Mouse (Mus musculus): ENCODE measurements at regions not wholly inside any gene's neighbourhood (a gene's known extent, or its start where the extent isn't known, plus 50 kb on each side); places are given as distances from the start of the nearest gene placed in this dataset.

GRCm38 (mm10) chr13:71733360-71733759, 230.2 kb downstream of the Irx1 start:
- TF ChIP-seq MAFK (IDR thresholded peaks at IDR 0.05; ENCODE audit: insufficient replicate concordance, low read length) (no peak), ETS1 (conservative IDR thresholded peaks at IDR 0.05; ENCODE audit: low read depth, low read length) (no peak), RAD21 (IDR thresholded peaks at IDR 0.05; ENCODE audit: low read depth, low read length) (no peak), JUND (conservative IDR thresholded peaks at IDR 0.05; ENCODE audit: low read depth, low read length) (no peak), USF1 (IDR thresholded peaks at IDR 0.05; ENCODE audit: low read depth, low read length) (no peak), HCFC1 (IDR thresholded peaks at IDR 0.05; ENCODE audit: low read depth, low read length) (no peak), IRF4 (IDR thresholded peaks at IDR 0.05; ENCODE audit: low read depth, low read length) (no peak), JUN (IDR thresholded peaks at IDR 0.05; ENCODE audit: insufficient read depth, low read depth, low read length) (no peak), KAT2A (IDR thresholded peaks at IDR 0.05; ENCODE audit: insufficient replicate concordance, low read length) (no peak)
- in situ Hi-C loops (cut with MboI; ENCODE audit: low pct_ligation_motif_present, low pct_unique_long_range_greater_than_20kb, low sequenced_read_pairs) = no loop called here
- Histone ChIP-seq H3K4me3 (replicated peaks in 1 of 3; ENCODE audit: low read depth in 2 of 3, low read length in 2 of 3, poor library complexity in 1 of 3) (no peak overlapping the region), H3K9ac (ENCODE audit: insufficient read depth, low read depth) (no peak overlapping the region), H3K79me2 (replicated peaks; ENCODE audit: control insufficient read depth, extremely low read depth, insufficient read depth, poor library complexity, severe bottlenecking) (no peaks in the 10 kb centered on the region), H3K9me3 (replicated peaks; ENCODE audit: low read length) (no peaks in the 10 kb centered on the region), H3K27me3 (replicated peaks) (no peaks in the 10 kb centered on the region), H3K36me3 (replicated peaks in 1 of 2; ENCODE audit: control insufficient read depth in 1 of 2, insufficient read depth in 1 of 2, low read length in 1 of 2) (no peaks in the 10 kb centered on the region), H3K4me2 (ENCODE audit: insufficient read depth, low read depth, poor library complexity, severe bottlenecking) (no peak overlapping the region), H3K27ac (ENCODE audit: insufficient read depth, low read depth) (no peak overlapping the region), H3K4me1 (ENCODE audit: control insufficient read depth in 1 of 2, insufficient read depth in 2 of 2) (no peaks in the 10 kb centered on the region)
- no peak for DNase-seq (ENCODE audit: extremely low read depth)
- dilution Hi-C loops (cut with MboI; ENCODE audit: extremely low pct_ligation_motif_present, extremely low pct_unique_long_range_greater_than_20kb, low sequenced_read_pairs) = no loop called here

- Histone ChIP-seq H3K9me3 (replicated peaks; ENCODE audit: low read length) (no peaks in the 10 kb centered on the region), H3K79me2 (replicated peaks; ENCODE audit: control insufficient read depth, extremely low read depth, insufficient read depth, poor library complexity, severe bottlenecking) (no peaks in the 10 kb centered on the region), H3K4me2 (ENCODE audit: insufficient read depth, low read depth, poor library complexity, severe bottlenecking) (no peak overlapping the region), H3K27ac (ENCODE audit: insufficient read depth, low read depth) (no peak overlapping the region), H3K27me3 (replicated peaks) (no peaks in the 10 kb centered on the region), H3K4me1 (ENCODE audit: control insufficient read depth in 1 of 2, insufficient read depth in 2 of 2) (no peaks in the 10 kb centered on the region), H3K9ac (ENCODE audit: insufficient read depth, low read depth) (no peak overlapping the region), H3K36me3 (replicated peaks in 1 of 2; ENCODE audit: control insufficient read depth in 1 of 2, insufficient read depth in 1 of 2, low read length in 1 of 2) (no peaks in the 10 kb centered on the region), H3K4me3 (replicated peaks in 1 of 3; ENCODE audit: low read depth in 2 of 3, low read length in 2 of 3, poor library complexity in 1 of 3) (no peak overlapping the region)
- TF ChIP-seq ZKSCAN1 (IDR thresholded peaks at IDR 0.05; ENCODE audit: borderline replicate concordance, low read depth, low read length) = no peak
- no peak for TF ChIP-seq USF2 (conservative IDR thresholded peaks at IDR 0.05; ENCODE audit: low read depth, low read length)
- no peak for TF ChIP-seq TCF12 (IDR thresholded peaks at IDR 0.05; ENCODE audit: low read depth, low read length)
- no peak for TF ChIP-seq ZC3H11A (IDR thresholded peaks at IDR 0.05; ENCODE audit: low read depth, low read length)
- dilution Hi-C loops (cut with MboI; ENCODE audit: extremely low pct_ligation_motif_present, extremely low pct_unique_long_range_greater_than_20kb, low sequenced_read_pairs) (no loop called here), in situ Hi-C loops (cut with MboI; ENCODE audit: low pct_ligation_motif_present, low pct_unique_long_range_greater_than_20kb, low sequenced_read_pairs) (no loop called here)
- no peak for DNase-seq (ENCODE audit: extremely low read depth)
Measured at GRCm38 (mm10) chr13:71732903-71733302, 230.6 kb downstream of the Irx1 start.

Data from CH12.LX (cell line).